Mouse (Mus musculus) monocyte, adult 5-6 weeks (primary cell): ENCODE data around the gene Spo11. TPM values are rescaled to one million over a fixed set of nuclear protein-coding genes. Genes with fewer than 3 reads are reported as not detected.
A peak's percentile ranks its signal among the peaks of the same experiment; 100 is the strongest.

Experiments
- ATAC-seq: fragments of 153-309, 156-312 bp; replicated peaks from 2 replicates; pipeline ENCODE4 v1.8.0; 2017; ENCODE audit warnings: mild to moderate bottlenecking; ENCODE audit not compliant: low TSS enrichment, insufficient number of reproducible peaks, severe bottlenecking, poor library complexity, low FRiP score
- total RNA-seq: library from RNA; stranded (forward); fragments of 200-1000, 200-491, 200-594 nt; gene quantifications from 3 replicates; pipeline ENCODE4 v1.2.3, GENCODE M21; 2017

Gene Spo11
- total RNA-seq = 2.6 to 8.5 TPM (median 7.4 TPM) in 3 replicates

DNA sequence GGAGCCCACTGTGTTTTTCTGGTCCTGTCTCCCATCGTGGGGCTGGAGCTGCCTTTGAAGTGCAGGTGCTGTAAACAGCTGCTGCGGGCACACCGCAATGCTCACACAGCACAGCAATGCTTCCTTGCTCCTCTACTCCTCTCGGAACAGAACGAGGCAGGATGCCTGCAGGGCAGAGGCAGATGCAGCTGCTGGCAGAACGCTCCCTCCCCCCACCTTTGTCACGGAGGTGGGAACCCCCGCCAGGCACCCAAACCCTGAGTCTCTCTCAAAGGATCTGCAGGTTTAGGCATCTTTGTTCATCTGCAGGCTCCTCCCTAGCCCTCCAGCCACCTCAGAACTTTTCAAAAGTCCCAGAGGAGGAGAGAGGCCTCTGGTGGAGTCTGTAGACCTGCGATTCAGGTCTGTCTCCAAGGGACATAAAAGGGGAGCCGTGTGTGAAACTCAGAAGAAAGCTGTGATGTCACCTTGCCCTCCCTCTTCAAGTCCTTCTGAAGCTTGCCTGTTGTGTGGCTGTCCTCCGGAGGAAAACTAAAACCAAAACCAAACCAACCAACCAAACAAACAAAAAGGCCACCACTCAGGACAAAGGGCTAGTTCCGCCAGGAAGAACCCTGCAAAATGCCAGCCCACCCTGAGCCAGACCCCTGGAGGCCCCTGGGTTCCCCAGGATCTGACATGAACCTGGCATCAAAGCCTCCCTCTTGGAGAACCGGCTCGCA lies at the start of gene Spo11:
Gene Spo11 (plus strand): TSS at position 292 of the 722 bp plus-strand sequence.
- ATAC-seq = 0 out of 2 replicates have a peak, but pooled peaks have one; percentile 27

DNA sequence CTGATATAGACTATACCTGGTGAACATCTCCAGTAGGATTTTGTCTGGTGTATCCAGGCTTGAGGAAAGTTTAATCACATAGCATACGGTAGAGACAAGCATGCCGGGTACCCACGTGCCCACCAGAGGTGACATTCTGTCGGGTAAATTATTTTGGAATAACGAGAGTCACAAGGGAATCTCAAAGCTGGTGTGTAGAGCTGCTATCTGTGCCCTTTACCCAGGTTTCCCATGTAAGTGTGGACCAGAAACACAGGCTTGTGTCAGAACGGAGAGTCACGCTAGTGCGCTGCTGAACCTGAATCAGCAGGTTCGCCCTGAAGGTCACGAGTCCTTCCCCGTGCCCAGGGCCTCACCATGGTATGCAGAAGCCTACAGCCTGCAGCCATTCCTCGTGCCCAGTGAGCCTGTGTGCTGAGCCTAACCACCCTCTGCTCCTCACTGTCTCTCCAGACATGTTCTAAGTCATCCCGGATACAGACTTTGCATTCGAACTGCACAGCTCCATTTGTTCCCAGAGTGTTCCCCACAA lies 47.5 kb upstream of the Spo11 start:
- no peak for ATAC-seq

DNA sequence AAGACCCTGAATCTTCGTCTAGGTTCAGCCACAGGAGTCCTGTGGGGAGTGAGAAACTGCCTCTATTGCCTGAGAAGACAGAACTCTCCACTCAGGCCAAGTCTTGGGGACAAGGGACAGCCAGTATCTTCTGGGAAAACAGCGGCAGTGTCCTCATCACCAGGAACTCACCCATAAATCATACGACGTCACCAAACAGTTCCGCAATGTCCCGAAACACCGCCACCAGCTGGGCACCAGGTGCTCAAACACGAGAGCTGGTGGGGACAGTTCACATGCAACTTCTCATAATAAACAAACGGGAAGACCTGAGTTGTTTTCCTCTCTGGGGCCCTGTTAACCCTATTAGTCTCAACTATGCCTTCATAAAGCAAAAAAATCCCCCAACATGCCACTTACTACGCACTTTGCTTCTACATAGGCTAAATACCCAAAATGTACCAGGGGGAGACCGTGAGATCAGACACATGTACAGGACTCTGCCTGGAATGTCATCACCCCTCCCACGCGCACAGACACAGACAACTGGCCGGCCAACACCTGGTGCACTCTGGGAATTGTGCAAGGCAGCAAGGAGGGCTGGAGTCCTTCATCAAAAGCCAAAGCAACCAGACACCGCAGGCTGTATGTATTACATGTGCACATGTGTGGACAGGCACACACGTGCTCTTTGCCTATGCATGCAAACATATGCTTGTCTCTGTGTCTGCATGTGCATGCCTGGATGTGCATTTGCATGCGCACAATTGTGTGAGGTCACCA lies 46.2 kb upstream of the Spo11 start:
- no peak for ATAC-seq

DNA sequence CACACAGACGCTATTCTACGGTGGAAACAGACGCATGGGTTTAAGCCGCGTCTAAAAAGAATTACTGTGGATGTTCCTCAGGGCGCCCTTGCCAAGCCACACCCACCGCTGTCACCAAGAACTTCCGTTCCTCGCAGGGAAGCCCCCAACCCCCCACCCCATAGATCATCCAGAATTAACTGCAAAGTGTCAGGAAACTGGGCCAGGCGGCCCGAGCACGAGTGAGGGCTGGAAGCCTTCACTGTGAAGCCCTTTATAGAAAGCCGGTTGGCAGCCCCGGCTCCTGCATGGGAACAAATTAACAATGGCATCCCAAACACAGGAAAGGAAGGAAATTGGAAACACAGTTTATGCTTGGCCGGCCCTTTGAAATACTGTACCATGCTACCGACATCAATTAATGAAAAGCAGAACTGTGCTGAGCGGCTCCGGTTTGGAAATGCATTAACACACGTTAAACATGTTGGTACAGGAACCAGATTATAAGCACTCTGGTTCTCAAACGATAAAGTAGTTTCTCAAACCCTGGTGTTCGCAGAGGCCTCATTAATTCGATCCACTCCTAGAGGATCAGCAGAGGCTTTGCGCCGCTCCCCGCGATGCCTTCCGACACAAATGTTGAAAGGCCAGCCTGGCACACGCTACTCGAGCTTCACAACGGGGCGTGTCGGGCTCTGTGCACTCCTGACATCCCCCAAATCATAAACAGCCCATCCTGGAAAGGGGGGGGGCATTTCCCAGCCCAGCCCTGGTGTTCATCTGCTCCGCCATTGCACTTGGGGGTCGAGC lies 43.7 kb upstream of the Spo11 start:
- ATAC-seq = no peak

DNA sequence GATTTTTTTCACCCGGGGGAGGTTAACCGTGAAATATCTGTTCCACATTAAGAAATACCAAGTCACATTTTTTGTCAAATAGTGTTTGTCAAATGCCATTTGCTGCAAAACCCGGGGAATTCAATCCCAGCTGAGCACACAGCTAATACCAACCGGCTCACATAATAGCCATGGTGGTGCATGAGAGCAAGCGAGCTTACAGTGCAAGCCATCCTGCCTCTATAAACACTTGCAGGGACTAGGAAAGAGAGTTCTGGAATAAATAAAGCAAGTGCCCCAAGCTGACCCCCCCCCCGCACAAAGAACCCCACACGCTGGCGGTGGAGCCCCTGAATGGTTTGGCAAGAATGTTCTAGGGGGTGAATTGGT lies 43.1 kb upstream of the Spo11 start:
- no peak for ATAC-seq

DNA sequence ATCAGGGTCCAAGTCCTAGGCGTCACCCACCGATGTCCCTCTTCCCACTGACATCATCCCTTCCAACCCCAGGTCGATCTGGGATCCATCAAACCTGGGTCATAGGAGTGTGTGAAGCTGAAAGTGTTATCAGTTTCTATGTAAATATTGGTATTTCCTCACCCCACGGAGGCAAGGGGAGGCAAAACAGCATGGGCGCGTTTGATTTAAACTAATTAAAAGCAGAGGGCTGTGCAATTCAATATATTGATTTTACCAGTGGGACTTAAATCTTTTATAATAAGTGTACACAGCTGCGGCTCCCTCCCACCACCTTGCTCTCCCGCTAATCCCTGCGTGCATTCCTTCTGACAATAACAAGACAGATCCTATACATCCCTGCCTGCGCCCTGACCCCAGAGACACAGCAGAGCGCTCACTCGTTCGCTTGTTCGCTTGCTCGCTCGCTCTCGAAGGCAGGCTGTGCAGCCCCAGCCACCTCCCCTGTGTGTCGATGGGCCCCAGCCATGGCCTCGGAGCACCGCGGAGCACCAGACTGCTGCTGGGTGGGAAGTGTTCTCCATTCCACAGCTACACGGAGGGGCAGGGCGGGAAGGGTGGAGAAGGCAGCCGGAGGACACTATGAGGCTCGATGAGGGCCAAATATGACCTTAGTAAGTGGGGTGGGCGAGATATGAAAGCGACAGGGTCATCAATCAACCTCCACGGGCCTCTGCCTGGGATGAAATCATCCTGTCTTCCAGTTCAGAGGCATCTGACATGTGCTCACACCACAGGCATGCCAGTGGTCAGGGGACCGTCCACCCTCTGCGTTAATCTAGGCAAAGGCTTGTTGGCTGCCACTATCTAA lies 42.4 kb upstream of the Spo11 start:
- ATAC-seq = no peak

DNA sequence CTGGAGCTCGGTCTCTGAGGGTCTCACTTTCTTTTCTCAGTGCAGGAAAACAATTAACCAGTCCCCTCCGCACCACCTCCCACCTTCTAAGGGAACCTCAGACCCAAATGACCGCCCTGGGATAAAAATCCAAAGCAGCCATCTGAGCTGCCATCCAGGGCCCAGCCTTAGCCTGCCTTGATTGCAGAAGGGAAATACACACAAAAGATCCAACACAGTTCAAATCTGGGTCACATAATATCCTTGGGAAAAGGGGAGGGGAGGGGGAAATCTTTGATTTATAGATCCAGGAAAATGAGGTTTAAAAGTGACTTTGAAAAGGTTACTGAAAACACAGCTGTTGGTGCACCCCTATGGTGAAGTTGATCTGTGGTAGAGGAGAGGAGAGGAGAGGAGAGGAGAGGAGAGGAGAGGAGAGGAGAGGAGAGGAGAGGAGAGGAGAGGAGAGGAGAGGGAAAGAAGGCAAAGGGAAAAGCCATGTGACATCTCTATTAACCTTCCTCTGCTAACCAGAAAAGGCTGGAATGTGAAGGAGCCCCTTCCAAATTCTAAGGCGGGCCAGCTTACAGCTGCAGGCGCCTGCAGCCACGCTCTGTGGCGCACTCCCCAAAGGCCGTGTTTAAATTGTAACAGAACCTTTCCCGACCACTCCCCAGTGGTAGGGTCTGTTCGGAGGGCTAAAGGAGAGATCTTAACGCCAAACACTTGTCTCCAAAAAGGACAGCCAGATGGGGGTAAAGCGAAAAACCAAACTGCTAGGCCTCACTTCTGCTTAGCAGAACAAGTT lies 41.5 kb upstream of the Spo11 start:
- ATAC-seq = no peak

DNA sequence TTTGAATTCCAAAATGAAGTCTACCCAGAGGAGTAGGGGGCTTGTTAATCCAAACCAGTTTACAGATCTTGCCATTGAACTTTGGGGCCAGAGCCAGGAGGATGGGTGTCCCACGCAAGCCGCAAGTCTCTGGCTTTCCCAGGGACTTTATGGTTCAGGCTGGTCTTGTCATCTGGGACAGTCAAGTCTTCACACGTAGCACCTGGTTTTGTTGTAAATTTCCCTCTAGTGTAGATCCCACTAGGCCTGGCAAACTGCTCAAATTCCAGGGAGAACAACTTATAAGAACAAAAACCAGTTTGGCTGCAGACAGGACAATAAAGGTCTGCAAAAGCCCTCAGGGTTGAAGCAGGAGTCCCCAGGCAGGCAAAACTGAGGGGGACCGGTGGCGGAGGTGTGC lies 40.7 kb upstream of the Spo11 start:
- no peak for ATAC-seq

DNA sequence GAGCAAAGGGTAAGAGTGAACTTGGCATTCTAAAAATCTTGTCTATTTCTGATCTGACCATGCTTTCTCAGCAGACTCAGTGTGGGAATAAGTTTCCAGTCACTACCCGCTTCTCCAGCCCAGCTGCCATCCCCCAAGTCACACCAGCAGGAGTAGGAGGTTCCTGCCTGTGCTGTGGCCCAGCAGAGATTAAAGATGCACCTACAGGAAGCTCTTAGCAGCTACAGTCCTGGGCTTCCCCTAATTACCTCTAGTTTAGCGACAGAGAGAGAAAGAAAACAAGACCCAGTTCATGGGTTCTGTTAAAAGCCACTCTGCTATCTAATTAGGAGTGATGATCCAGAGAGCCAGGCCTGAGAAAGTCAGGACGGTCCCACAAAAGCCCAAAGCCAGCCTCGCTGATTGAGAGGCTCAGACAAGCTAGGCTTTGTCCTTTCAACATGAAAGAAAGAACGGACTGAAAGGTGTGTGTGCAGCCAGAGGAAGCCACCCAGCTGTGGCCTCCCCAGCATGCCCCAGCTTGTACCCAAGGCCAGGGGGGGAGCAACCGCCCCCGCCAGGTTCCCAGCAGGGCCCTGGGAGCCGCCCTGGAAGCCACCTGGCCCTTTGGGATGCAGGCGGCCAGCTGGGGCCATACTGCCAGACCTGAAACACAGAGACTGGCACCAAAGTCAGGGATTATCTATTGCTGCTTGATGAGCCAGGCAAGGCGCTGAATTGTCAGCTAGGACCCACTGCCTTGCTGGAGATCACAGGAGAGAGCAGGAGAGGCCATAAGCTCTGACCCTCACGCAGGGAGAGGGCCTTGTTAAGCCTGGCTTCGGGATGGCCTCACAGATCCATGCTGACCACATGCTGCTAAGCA lies 39.9 kb upstream of the Spo11 start:
- ATAC-seq = no peak

DNA sequence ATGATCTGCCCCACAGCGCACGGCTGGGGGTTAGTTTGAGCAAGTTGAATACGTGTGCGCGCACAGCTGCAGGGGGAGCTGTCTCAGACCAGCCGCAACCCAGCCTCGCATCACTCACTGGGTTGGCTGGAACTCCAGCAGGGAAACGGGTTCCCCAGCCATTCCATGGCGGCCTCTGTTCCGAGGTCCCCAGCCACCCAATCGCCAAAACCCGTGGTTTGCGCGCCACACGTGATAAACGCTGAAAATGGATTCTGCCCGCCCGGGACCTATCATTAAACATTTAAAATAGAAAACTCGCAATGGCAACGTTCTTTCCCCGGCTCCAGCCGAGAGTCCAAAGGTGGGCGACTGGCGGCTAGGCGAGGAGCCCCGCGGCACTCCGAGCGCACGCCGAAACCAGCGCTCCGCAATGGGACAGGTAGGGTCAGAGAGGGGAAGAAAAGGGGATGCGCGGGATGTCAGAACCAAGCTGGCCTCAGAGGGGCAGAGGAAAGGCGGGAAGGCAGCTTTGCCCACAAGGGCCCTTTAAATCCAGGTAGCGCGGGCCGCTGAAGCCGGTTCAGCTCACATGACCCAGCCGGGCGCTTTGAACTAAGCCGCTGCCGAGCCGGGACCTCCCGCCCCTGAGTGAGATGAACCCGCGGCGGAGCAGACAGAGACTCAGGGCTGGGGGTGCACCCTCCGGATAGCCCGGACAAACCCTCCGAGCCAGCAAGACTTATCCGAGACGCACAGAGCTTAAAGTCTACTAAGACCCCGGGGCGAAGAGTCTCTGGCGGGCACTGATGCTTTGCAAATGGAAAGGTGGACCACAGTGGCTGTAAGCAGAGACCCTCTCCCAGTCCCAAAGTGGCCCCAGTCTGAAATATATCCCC lies 38.5 kb upstream of the Spo11 start:
- no peak for ATAC-seq

DNA sequence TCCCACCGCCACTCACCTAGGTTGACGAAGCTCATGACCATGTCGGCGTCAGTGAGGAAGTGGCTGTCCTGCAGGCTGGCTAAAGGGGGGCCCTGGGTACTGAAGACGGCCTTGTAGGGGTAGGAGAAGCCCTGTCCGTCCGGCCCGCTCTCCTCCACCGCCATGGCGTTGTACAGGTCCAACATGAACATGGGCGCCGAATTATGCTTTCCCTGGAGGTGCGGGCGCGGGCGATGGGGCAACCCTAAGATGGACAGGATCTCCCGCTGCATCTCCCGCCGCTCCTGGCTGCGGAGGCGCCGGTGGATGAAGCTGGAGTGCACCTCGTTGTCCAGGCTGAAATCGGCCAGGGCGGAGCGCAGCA lies 37.9 kb upstream of the Spo11 start:
- no peak for ATAC-seq

DNA sequence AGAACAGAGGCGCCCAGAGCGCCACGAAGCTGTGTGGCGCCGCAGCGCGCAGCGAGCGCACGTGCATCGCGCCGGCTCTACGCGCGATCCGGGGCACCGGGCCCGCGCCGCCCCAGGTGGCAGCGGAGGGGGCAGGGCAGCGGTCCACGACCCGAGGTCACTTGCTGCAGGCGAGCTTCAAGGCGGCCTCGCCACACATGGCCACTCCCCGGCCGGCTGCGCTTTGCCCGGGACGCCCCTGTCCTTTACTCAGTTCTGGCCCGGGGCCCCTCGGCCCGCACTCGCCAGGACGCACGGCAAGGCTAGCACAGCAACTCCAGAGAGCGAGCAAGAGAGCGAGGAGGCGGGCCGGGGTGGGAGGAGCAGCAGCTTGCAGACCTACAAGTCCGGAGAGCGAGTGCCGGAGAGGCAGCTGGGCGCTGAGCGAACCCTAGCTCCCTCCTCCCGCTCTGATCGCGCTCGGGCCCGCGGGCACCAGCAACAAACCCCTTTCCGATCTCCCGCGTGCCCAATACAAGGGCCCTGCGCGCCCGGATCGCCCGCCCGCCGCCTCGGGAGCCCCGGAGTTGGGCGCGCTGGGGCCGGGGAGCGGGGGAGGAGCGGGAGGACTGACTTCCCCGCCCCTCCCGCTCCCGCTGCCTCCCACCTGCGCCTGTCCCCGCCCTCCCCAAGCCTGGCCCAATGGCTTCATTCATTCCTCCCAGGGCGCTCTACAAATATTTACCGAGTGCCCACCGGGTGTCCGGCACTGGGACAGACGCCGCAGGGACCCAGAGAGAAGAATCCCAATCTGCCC lies 37.3 kb upstream of the Spo11 start, which contains the start of gene Bmp7:
Gene Bmp7 (minus strand): TSS at position 319 of the 796 bp plus-strand sequence.
- ATAC-seq = no peak

DNA sequence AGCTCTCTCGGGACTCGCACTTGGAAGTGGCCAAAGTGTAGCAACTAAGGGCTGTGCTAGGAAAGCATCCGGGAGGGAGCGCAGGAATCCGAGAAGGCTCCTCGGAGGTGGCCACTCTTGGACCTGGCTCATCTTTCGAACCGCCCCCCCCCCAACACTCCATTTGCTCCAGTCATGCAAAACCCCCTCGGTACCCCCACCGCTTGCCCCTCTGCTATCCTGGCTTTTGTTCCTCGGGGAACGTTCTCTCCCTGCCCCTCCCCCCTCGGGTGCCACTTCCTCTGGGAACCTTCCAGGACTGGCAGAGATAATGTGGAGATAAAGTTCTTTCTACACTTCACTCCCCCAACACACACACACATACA lies 36.7 kb upstream of the Spo11 start:
- ATAC-seq = no peak

DNA sequence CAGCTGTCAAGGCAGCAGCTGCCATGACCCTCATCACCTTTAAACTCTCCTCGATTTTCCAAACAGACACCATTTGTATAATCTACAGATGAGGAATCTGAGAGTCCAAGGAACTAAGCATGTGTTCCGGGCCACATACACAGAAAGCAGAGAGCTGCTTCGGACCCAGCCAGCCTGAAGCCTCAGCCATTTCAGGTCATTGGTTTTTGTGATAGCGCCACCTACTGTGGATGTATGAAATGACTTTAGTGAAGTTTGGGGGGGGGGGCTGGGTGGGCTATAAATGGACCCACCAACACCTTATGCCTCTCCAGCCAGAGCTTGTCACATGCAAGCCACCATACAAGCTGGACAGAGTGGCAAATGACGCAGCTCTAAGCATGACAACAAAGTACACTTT lies 28.4 kb upstream of the Spo11 start:
- no peak for ATAC-seq

DNA sequence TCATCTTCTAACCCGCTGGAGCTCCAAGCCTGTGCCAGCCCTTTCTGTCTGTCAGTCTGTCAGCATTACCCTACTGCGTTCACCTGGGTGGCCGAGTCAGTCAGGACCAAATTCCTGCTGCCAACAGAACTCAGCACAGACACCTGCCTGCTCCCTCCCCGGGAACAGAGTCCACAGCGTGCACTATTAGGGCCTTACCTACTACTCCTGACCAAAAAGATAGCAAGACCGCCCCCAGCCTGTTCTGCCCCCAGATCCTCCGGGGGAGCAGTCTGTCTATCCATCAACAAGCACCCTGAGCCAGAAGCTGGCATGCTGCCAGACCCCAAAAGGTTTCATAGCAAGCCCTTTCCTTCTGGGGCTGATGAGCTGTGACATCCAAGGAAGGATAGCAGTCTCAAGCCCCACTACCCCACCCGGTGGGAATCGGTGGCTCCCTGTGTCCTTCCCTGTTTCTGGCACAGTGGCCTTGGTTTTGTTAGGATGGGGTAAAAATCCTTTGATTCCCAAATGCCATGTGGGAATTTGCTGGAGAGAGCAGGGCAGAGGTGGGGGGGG lies 27.3 kb upstream of the Spo11 start:
- no peak for ATAC-seq
